Mouse (Mus musculus) lung, adult 2 months (tissue): Measurements from ENCODE around the gene Chrm1.

Experiments
- CTCF ChIP-seq: fragments of 200-500 bp; IDR thresholded peaks from 2 replicates; pipeline ENCODE4 v1.5.1; 2011; ENCODE audit warnings: mild to moderate bottlenecking, low read length, control low read depth; ENCODE audit not compliant: insufficient read depth
- POLR2A ChIP-seq: fragments of 200-500 bp; IDR thresholded peaks from 2 replicates; pipeline ENCODE4 v1.6.1; 2011; ENCODE audit warnings: low read depth, mild to moderate bottlenecking, control low read depth, low read length, borderline replicate concordance; ENCODE audit errors: extremely low read depth

- TF ChIP-seq CTCF (no peak), POLR2A (no peak)
Observed at GRCm38 (mm10) chr19:8664859-8665258, 1.3 kb downstream of the Chrm1 start.
